In the genomic region with DNA sequence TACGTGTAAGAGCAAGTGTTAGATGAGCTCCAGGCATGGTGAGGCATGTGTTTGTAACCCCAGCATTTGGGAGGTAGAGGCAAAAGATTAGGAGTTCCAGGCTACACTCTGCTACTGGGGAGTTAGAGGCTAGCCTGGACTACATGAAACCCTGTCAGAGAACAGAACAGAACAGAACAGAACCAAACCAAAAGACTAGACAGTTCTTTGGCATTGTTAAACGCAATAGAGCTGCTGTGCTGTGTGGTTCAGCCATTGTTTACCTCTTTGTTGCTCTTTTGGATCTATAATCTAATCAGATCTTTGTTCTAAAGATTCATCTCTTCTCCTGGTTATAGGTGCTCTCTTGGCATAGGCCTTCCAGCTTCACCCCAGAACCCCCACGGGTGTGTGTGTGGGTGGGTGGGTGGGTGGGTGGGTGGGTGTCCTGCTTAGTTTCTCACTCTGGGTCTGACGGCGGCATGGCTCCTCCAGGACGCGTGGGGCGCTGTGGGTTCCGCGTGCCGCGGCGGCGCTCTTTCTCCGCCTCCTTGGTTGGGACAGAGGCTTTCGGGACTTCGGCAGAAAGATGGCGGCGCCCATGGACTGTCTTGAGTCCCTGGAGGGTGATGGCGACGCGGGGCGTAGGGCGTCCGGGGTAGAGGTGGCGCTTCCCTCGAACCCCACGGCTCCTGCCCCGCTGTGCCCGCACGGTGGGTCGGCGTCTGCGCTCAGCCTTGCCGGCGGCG, we compare ENCODE assay signal across 8 mouse cellular contexts. TPM values are rescaled to one million over a fixed set of nuclear protein-coding genes. Genes with fewer than 3 reads are reported as not detected.
DNase-seq lines count a peak whose midpoint lies in the region; ATAC-seq and TF ChIP-seq lines count a peak whose summit lies in the region.

No protein-coding gene starts in this region.

- H3K27me3 ChIP-seq in C2C12 (ENCODE audit: control insufficient read depth, insufficient read depth, insufficient read length), result no peaks in the 10 kb centered on the region
- H3K27me3 ChIP-seq in heart, embryonic 13.5 days (replicated peaks), result 0 out of 2 replicates have a peak, but pooled peaks cover 4% of the 10 kb centered on the region
- H3K27me3 ChIP-seq in liver, embryonic 12.5 days (replicated peaks), result no peaks in the 10 kb centered on the region
- H3K27me3 ChIP-seq in stomach, embryonic 15.5 days (replicated peaks), result no peaks in the 10 kb centered on the region

- H3K9me3 ChIP-seq in heart, embryonic 13.5 days, result no peaks in the 10 kb centered on the region
- no peaks in the 10 kb centered on the region for H3K9me3 ChIP-seq in liver, embryonic 12.5 days (replicated peaks)
- no peaks in the 10 kb centered on the region for H3K9me3 ChIP-seq in stomach, embryonic 15.5 days

- peak overlapping the region; percentile 82 for H3K4me2 ChIP-seq in heart, embryonic 13.5 days
- peak overlapping the region; percentile 71 for H3K4me2 ChIP-seq in liver, embryonic 12.5 days
- peak overlapping the region; percentile 55 for H3K4me2 ChIP-seq in stomach, embryonic 15.5 days

- peak; percentile 7 for DNase-seq in fat pad, adult 2 months (ENCODE audit: extremely low read depth, low read depth, low spot score)
- DNase-seq in kidney, postnatal 10 days, result peak; percentile 91
- DNase-seq in natural killer cell, adult 2 months (ENCODE audit: low spot score in 2 of 2), result peak; percentile 83 to 90

- H3K79me3 ChIP-seq in C2C12 (ENCODE audit: low read depth), result peaks cover 14% of the 10 kb centered on the region

- H3K27ac ChIP-seq in brown adipose tissue, adult 24 weeks (replicated peaks; ENCODE audit: low read depth, low read length), result peak overlapping the region; percentile 84
- H3K27ac ChIP-seq in heart, embryonic 13.5 days (replicated peaks), result peak overlapping the region; percentile 75
- H3K27ac ChIP-seq in liver, embryonic 12.5 days, result peak overlapping the region; percentile 81
- H3K27ac ChIP-seq in stomach, embryonic 15.5 days, result peak overlapping the region; percentile 64

- H3ac ChIP-seq in C2C12 (ENCODE audit: control insufficient read depth, insufficient read length, low read depth), result peak overlapping the region; percentile 87

- peaks cover 2% of the 10 kb centered on the region; the same call in 1 of the 2 replicates for H3K4me1 ChIP-seq in brown adipose tissue, adult 24 weeks (ENCODE audit: control insufficient read depth, insufficient read depth, insufficient read length, low read length)
- peaks cover 6% of the 10 kb centered on the region; the same call in 1 of the 2 replicates for H3K4me1 ChIP-seq in heart, embryonic 13.5 days
- H3K4me1 ChIP-seq in liver, embryonic 12.5 days, result peaks cover 23% of the 10 kb centered on the region
- H3K4me1 ChIP-seq in stomach, embryonic 15.5 days, result no peaks in the 10 kb centered on the region

- H3K9ac ChIP-seq in heart, embryonic 13.5 days, result peak overlapping the region; percentile 85
- peak overlapping the region; percentile 85 for H3K9ac ChIP-seq in liver, embryonic 12.5 days
- peak overlapping the region; percentile 42 for H3K9ac ChIP-seq in stomach, embryonic 15.5 days

- peaks cover 13% of the 10 kb centered on the region for H3K36me3 ChIP-seq in C2C12 (ENCODE audit: control insufficient read depth, insufficient read depth)
- peaks cover 23% of the 10 kb centered on the region for H3K36me3 ChIP-seq in heart, embryonic 13.5 days
- H3K36me3 ChIP-seq in liver, embryonic 12.5 days, result peaks cover 20% of the 10 kb centered on the region
- H3K36me3 ChIP-seq in stomach, embryonic 15.5 days, result no peaks in the 10 kb centered on the region

- H3K4me3 ChIP-seq in C2C12 (ENCODE audit: insufficient read depth, poor library complexity, severe bottlenecking), result peak overlapping the region; percentile 60
- H3K4me3 ChIP-seq in brown adipose tissue, adult 24 weeks (ENCODE audit: insufficient read depth, low read depth, low read length), result peak overlapping the region; percentile 100
- H3K4me3 ChIP-seq in heart, embryonic 13.5 days, result peak overlapping the region; percentile 74
- H3K4me3 ChIP-seq in liver, embryonic 12.5 days, result peak overlapping the region; percentile 94
- H3K4me3 ChIP-seq in stomach, embryonic 15.5 days (replicated peaks), result peak overlapping the region; percentile 77

- ATAC-seq in heart, embryonic 13.5 days (ENCODE audit: extremely low read depth, insufficient number of reproducible peaks, low FRiP score, low TSS enrichment), result peak; percentile 71
- peak; percentile 92 for ATAC-seq in liver, embryonic 12.5 days
- peak; percentile 95 for ATAC-seq in stomach, embryonic 15.5 days (ENCODE audit: insufficient read depth, low FRiP score, low read depth)

- H3K79me2 ChIP-seq in C2C12 (ENCODE audit: control insufficient read depth, insufficient read depth), result peaks cover 35% of the 10 kb centered on the region

- 5% methylated on average over 37 of the region's 37 CpGs for WGBS in heart, embryonic 13.5 days
- WGBS in liver, embryonic 12.5 days (ENCODE audit: insufficient replicate concordance), result 4% methylated on average over 37 of the region's 37 CpGs
- 4% methylated on average over 37 of the region's 37 CpGs for WGBS in stomach, embryonic 15.5 days

- peak; percentile 91 for TF ChIP-seq CTCF in C2C12 (IDR thresholded peaks at IDR 0.05; ENCODE audit: control insufficient read depth, insufficient read depth, insufficient read length)

TF ChIP-seq in C2C12, 6 proteins besides CTCF, POLR2A, EP300 and RAD21:
- TF ChIP-seq CEBPB (IDR thresholded peaks at IDR 0.05; ENCODE audit: low read depth) (no peak), MAX (IDR thresholded peaks at IDR 0.05) (no peak), USF1 (IDR thresholded peaks at IDR 0.05; ENCODE audit: low read depth) (no peak), FOSL1 (IDR thresholded peaks at IDR 0.05; ENCODE audit: insufficient read depth, low read length, poor library complexity, severe bottlenecking) (no peak), MYOD1 (IDR thresholded peaks at IDR 0.05; ENCODE audit: control insufficient read depth, insufficient read length, low read depth) (no peak), MYOG (IDR thresholded peaks at IDR 0.05; ENCODE audit: control insufficient read depth, extremely low read depth, insufficient read length) (no peak)

RNA-seq across cellular contexts. Expression of a gene that starts 7.5 kb away (rescaled TPM):
- polyA plus RNA-seq in C2C12 (2012; fragmentation: generic; extraction: Trizol), result 9.7 TPM
- 5.2 and 9.2 TPM in 2 replicates for polyA plus RNA-seq in brown adipose tissue, adult 24 weeks (2012; ENCODE audit: insufficient read depth, insufficient read length, missing spikeins)
- 10.3 and 10.9 TPM in 2 replicates for polyA plus RNA-seq in heart, embryonic 13.5 days (2015; fragmentation: Nextera tagmentation; extraction: Ambion mirVana)
- polyA plus RNA-seq in liver, embryonic 12.5 days (2016; fragmentation: Nextera tagmentation; extraction: Ambion mirVana), result 11.9 and 12.6 TPM in 2 replicates
- polyA plus RNA-seq in stomach, embryonic 15.5 days (2015; fragmentation: Nextera tagmentation; extraction: Ambion mirVana), result 13.0 and 14.7 TPM in 2 replicates

RNA-seq across cellular contexts. Expression of a gene that starts 41.3 kb away (rescaled TPM):
- polyA plus RNA-seq in C2C12 (2012; fragmentation: generic; extraction: Trizol), result 17.2 TPM
- 8.8 and 11.1 TPM in 2 replicates for polyA plus RNA-seq in brown adipose tissue, adult 24 weeks (2012; ENCODE audit: insufficient read depth, insufficient read length, missing spikeins)
- 6.2 and 6.9 TPM in 2 replicates for polyA plus RNA-seq in heart, embryonic 13.5 days (2015; fragmentation: Nextera tagmentation; extraction: Ambion mirVana)
- polyA plus RNA-seq in liver, embryonic 12.5 days (2016; fragmentation: Nextera tagmentation; extraction: Ambion mirVana), result 25.3 and 26.3 TPM in 2 replicates
- 25.1 and 26.8 TPM in 2 replicates for polyA plus RNA-seq in stomach, embryonic 15.5 days (2015; fragmentation: Nextera tagmentation; extraction: Ambion mirVana)

RNA-seq across cellular contexts. Expression of a gene that starts 51.1 kb away (rescaled TPM):
- 41.3 TPM for polyA plus RNA-seq in C2C12 (2012; fragmentation: generic; extraction: Trizol)
- 35.5 and 37.1 TPM in 2 replicates for polyA plus RNA-seq in brown adipose tissue, adult 24 weeks (2012; ENCODE audit: insufficient read depth, insufficient read length, missing spikeins)
- polyA plus RNA-seq in heart, embryonic 13.5 days (2015; fragmentation: Nextera tagmentation; extraction: Ambion mirVana), result 65.8 and 71.1 TPM in 2 replicates
- 34.3 and 39.3 TPM in 2 replicates for polyA plus RNA-seq in liver, embryonic 12.5 days (2016; fragmentation: Nextera tagmentation; extraction: Ambion mirVana)
- polyA plus RNA-seq in stomach, embryonic 15.5 days (2015; fragmentation: Nextera tagmentation; extraction: Ambion mirVana), result 86.1 and 92.0 TPM in 2 replicates

Comparison
In these comparisons a context has a peak if more than half of its experiments do, and no peak if none do; other contexts are left out.
1. Peak in every context shown above with its lines: DNase-seq, ATAC-seq, H3K4me3 ChIP-seq and H3K27ac ChIP-seq.
2. DNase-seq: peak in every context shown above with its lines; median percentile 91 in kidney, postnatal 10 days; 86 in natural killer cell, adult 2 months; 7 in fat pad, adult 2 months.